Mouse (Mus musculus) left cerebral cortex, adult 9 months (tissue): Measurements from ENCODE around the gene Hcn2.

Experiments
- DNase-seq, 2 experiments: peaks; one replicate each; pipeline ENCODE4 v3.0.0; 2022; ENCODE audit warnings: low spot score in 2 of 2

Gene Hcn2

GRCm38 (mm10) chr10:79708668-79709067, 7.8 kb upstream of the Hcn2 start:
- DNase-seq, result no peak

GRCm38 (mm10) chr10:79709307-79709706, 7.1 kb upstream of the Hcn2 start:
- no peak for DNase-seq

- no peak for DNase-seq
Observed at GRCm38 (mm10) chr10:79712029-79712428, 4.4 kb upstream of the Hcn2 start.

- DNase-seq, result peak in 1 of 2 experiments; percentile 80
Observed at GRCm38 (mm10) chr10:79712499-79713126, 3.8 kb upstream of the Hcn2 start.

GRCm38 (mm10) chr10:79713163-79713562, 3.3 kb upstream of the Hcn2 start:
- DNase-seq, result no peak

GRCm38 (mm10) chr10:79714996-79715395, 1.4 kb upstream of the Hcn2 start:
- DNase-seq, result no peak

GRCm38 (mm10) chr10:79716988-79717355, 538 bp downstream of the Hcn2 start:
- DNase-seq, result no peak

GRCm38 (mm10) chr10:79717640-79718357, 1.4 kb downstream of the Hcn2 start:
- DNase-seq, result no peak

GRCm38 (mm10) chr10:79721089-79721488, 4.7 kb downstream of the Hcn2 start:
- DNase-seq, result no peak

- no peak for DNase-seq
Observed at GRCm38 (mm10) chr10:79723047-79723446, 6.6 kb downstream of the Hcn2 start.

GRCm38 (mm10) chr10:79723692-79724091, 7.3 kb downstream of the Hcn2 start:
- no peak for DNase-seq

- no peak for DNase-seq
Observed at GRCm38 (mm10) chr10:79726090-79726489, 9.7 kb downstream of the Hcn2 start.

- peak in 1 of 2 experiments; percentile 65 for DNase-seq
Observed at GRCm38 (mm10) chr10:79728323-79729249, 12.2 kb downstream of the Hcn2 start.

GRCm38 (mm10) chr10:79729357-79729965, 13.0 kb downstream of the Hcn2 start:
- peak; percentile 63 to 70 for DNase-seq

GRCm38 (mm10) chr10:79732500-79732899, 16.1 kb downstream of the Hcn2 start:
- DNase-seq, result no peak

- DNase-seq, result no peak
Observed at GRCm38 (mm10) chr10:79733847-79734246, 17.4 kb downstream of the Hcn2 start.

- no peak for DNase-seq
Observed at GRCm38 (mm10) chr10:79735361-79735760, 18.9 kb downstream of the Hcn2 start.

GRCm38 (mm10) chr10:79736706-79737105, 20.3 kb downstream of the Hcn2 start:
- no peak for DNase-seq

- DNase-seq, result no peak
Observed at GRCm38 (mm10) chr10:79738259-79738658, 21.8 kb downstream of the Hcn2 start.

GRCm38 (mm10) chr10:79739234-79739633, 22.8 kb downstream of the Hcn2 start:
- DNase-seq, result no peak

GRCm38 (mm10) chr10:79740863-79741262, 24.4 kb downstream of the Hcn2 start:
- DNase-seq, result no peak

GRCm38 (mm10) chr10:79743161-79743560, 26.7 kb downstream of the Hcn2 start:
- DNase-seq, result no peak
